Mouse (Mus musculus) brain, embryonic 14.5 days (tissue): Measurements from ENCODE around the gene Fam185a.

Experiments
- CTCF ChIP-seq: fragments of 200-500 bp; IDR thresholded peaks from 2 replicates; pipeline ENCODE4 v1.5.1; 2012; ENCODE audit warnings: inconsistent platforms, mild to moderate bottlenecking, moderate library complexity, borderline replicate concordance; ENCODE audit not compliant: insufficient read depth, insufficient read length; ENCODE audit errors: extremely low read depth
- POLR2A ChIP-seq: fragments of 200-500 bp; IDR thresholded peaks from 2 replicates; pipeline ENCODE4 v1.6.1; 2012; ENCODE audit warnings: mild to moderate bottlenecking, inconsistent platforms, borderline replicate concordance; ENCODE audit not compliant: poor library complexity, insufficient read depth, insufficient read length, severe bottlenecking; ENCODE audit errors: extremely low read depth

DNA sequence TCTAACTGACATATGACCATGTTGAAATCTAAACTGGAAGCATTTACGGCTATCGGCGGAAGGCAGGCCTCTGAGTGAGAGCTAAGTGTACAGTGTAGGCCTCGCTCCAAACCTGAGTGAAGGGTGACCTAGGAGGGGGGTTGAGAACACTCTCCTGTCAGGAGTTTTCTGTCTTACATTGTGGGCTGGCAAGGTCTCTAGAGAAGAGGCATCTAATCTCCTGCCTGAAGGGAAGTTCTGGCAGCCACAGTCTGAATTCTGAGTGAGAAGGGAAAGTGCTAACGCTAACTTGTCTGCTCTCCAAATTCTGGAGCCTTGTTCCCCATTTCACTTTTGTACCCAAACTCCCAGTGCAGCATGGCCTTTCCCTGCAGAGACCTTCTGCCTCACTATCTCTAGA, 63.7 kb downstream of the Fam185a start:
- TF ChIP-seq CTCF (no peak), POLR2A (no peak)
